Mouse (Mus musculus) liver (tissue): ENCODE measurements around the gene Gal3st1.
"Not testable (repeated sequence)": the region's sequence is repeated elsewhere in the genome, so short reads cannot be mapped to it uniquely, and the experiment has no call there.

Experiments
- DNase-seq: peaks from one replicate; pipeline ENCODE4 v3.0.0-alpha.2; 2020; ENCODE audit warnings: mixed read lengths

Gal3st1 gene

GRCm38 (mm10) chr11:3983291-3983862, at the start of gene Gal3st1:
Gal3st1 (plus strand) TSS chr11:3983636.
- DNase-seq = peak; percentile 45

DNA sequence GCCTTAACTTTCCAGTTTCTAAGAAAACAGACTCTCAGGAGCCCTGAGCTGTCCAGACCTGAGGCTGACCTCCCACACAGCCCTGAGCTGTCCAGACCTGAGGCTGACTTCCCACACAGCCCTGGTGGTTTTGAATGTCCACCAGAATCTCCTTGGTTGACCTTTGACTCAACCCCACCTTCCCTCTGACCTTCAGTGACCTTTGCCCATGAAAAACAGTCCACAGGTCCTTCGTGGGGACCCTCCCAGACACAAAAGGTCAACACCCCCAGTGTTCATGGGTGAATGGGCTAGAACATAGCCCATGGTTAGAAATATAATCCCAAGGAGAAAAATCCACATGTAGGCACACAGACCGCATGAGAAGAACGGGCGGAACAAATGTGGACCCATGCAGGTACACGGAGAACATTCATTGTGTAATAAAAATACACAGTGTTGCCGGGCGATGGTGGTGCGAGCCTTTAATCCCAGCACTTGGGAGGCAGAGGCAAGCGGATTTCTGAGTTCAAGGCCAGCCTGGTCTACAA, 49.6 kb upstream of the Gal3st1 start:
- no peak for DNase-seq

- no peak for DNase-seq
These were observed 48.3 kb upstream of the Gal3st1 start for GRCm38 (mm10) chr11:3935135-3935534.

DNA sequence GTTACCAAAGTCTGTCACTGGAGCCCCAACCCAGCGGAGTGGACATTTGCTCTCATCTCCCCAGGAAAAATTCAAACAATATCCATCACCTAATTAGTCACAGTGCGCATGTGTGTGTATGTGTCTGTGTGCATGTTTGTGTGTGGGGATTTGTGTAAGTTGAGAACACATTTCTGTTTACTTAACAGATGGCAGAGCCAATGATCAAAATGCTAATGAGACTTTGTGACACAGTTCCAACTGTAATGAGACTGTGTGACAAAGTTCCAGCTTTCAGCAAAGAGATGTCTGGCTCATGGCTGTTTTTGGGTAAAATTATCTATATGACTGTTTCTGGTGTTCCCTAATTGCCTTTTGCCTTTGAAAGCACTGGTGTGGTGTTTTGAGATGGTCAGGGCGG, 47.1 kb upstream of the Gal3st1 start:
- no peak for DNase-seq

DNA sequence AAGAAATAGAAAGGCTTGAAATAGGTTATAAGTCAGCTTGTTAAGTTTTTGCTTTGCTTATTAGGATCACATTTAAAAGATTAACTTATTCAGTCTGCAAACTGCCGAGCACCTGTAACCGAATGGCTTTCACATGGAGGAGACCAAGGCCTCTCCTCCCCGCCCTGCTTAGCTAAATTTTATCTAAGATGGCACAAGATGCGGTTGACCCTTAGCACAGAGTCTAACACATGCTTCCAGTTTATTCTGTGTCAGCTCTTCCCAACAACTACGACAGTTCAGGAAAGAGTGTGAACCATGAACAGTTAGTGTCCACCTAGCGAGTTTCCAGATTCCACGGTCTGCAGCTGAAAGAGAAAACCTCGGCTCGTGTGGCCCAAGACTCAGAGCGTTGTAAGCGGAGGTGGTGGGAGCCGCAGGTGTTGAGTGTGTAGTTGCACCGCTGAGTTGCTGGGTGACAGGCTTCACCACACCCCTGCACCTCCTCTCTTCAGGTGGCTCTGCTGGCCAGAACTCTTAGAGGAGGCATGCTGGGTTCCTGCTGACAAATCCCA, 46.0 kb upstream of the Gal3st1 start:
- no peak for DNase-seq

DNA sequence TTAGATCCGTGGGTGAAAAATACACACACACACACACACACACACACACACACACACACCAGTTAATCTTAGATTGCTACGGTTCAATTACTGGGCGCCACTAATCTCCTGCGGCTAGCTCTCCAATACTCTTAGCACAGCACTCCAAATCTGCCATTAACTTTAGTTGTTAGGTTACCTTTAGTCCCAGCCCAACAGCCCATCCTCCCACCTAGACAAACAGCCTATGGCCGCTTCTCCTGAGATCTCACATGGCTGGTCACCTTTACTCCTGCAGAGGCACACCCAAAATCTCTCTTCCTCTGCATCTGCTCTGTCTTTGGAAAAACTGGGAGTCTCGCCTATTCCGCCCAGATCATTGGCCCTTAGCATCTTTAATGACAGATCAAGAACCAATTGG, 42.1 kb upstream of the Gal3st1 start:
- DNase-seq = no peak

GRCm38 (mm10) chr11:3946386-3946785, 37.0 kb upstream of the Gal3st1 start:
- no peak for DNase-seq

GRCm38 (mm10) chr11:3954876-3955275, 28.6 kb upstream of the Gal3st1 start:
- DNase-seq = not testable (repeated sequence)

DNA sequence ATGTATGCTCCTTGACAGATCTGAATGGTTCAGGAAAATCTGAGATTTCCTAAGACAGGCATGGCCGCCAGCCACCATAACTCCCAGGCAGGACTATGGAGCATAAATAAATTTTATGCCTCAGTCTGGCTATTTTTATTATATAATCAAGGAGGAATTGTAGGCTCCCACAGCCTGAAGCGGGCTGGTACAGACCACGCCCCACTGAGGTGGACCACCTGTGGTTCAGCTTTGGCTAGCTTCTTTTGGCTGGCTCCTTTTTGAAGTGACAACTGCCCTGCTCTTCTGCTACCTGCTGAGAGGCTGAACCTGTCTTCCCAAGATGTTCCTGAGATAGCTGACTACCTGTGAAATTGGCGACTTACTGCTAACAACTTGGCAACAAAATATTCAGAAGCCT, 28.1 kb upstream of the Gal3st1 start:
- DNase-seq = not testable (repeated sequence)

GRCm38 (mm10) chr11:3960901-3961300, 22.5 kb upstream of the Gal3st1 start:
- no peak for DNase-seq

GRCm38 (mm10) chr11:3961761-3962160, 21.7 kb upstream of the Gal3st1 start:
- no peak for DNase-seq

DNA sequence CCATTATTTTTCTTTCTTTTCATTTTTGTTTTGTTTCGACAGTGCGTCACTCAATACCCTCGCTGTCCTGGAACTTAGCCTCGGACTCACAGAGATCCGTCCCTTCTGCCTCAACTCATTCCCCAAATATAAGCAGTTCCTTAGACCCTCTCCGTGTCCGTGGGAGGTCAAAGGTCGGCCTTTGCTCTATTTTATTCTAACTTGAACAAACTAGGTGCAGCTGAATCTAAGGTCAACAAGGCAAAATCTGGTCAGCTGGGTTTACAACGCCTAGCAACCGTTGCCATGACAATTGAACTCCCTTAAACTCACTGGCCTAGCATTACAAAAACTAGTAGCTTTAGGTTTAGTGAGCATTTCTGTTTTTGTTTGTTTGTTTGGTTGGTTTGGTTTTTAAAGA, 20.3 kb upstream of the Gal3st1 start:
- DNase-seq = no peak

- DNase-seq = peak; percentile 81
These were observed 19.6 kb upstream of the Gal3st1 start, which contains the start of gene Pes1 for GRCm38 (mm10) chr11:3963610-3964415. Pes1 (plus strand) TSS chr11:3963975.

DNA sequence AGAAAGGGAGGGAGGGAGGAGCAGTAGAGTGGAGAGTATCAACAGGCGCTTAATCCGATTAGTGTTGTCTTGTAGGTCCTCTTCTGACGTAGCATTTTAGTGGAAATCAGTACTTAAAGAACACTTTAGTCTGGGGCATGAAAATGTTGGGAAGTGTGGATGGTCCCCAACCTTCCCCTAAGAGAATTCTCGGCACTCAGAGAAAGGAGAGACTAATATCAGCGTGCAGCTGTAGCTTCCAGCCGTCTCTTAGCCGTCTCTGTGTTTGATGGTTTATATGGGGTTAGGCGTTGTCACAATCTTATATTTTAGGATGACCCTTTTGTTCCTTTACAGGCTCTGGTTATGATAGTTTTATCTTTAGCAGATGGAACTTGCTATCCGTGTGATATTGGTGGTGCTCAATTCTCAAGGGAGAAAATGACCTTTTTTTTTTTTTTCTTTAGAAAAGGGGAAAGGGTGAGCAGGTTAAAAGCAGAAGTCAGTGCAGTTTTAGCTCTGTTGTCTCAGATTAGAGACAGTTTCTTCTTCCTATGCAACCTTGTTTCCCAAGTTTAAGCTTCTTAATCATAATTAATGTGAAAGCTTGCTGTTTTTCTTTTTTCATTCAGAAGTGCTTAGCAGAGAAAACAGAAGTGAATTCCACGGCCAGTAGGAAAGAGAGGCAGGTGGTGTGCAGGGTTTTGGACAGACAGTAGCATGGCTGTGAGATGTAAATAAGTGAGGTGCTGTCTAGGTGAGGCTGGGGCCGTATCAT, 18.8 kb upstream of the Gal3st1 start:
- no peak for DNase-seq

DNA sequence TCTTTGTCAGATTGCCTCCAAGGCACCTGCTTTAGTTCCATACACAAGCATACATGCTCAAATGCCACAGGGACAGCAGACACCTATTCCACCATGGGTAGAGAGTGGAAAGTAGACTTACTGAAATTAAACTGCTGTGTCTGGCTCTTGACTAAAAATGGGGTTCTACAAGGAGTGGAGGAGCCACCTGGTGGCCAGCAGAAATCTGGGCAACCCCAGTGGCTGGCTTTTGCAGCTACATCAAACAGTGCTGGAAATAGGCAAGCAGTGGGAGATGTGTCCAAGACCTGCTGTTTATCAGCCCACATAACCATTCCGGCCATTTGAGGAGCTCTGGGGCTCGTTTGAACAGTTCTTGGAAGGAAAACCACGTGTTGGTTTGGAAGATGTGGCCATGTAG, 13.6 kb upstream of the Gal3st1 start:
- no peak for DNase-seq

DNA sequence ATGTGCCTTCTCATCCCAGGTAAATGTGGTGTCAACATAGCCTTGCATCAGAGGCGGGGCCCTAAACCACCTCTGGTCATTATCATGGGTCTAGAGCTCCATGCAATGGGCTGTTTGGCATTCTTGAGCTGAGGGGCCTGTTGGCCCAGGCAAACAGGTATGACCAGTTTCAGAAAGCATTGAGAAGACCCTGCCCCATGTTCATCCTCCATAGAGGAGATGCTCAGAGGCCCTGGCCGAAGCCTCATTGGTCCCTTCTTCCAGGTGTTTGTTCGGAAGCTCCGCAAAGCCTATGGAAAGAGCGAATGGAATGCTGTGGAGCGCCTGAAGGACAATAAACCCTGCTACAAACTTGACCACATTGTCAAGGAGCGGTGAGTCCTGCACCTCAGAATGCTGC, 13.1 kb upstream of the Gal3st1 start:
- DNase-seq = no peak

DNA sequence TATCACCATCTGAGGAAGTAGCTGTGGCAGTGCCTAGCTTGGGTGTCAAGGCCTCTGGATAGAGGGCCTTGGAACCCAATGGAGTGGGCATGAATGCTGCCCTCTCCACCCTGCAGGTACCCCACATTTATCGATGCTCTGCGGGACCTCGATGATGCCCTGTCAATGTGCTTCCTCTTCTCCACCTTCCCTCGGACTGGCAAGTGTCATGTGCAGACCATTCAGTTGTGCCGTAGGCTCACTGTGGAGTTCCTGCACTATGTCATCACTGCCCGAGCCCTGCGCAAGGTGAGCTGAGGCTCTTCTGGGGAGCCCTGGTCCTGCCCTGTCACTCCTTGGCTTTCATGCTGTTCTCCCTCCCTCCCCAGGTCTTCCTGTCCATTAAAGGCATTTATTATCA, 10.4 kb upstream of the Gal3st1 start:
- no peak for DNase-seq

DNA sequence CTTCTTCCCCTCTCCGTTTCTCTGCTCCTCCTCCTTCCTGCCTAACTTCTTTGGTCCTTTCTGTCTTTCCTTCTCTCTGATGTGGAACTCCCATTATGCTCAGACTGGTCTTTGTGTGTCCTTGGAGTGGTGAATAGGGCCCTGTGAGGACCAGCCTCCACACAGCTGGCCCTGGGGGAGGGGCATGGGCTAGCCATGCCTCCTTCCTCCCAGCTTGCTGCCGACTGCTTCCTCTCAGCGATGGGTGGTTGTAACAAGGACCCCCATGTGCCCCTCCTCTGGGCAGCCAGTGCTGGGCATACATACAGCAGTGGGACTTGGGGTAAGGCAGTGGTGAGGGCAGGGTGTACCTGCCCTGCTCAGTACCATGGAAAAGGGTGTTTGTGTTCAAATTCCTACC, 9.1 kb upstream of the Gal3st1 start:
- DNase-seq = no peak

- no peak for DNase-seq
These were observed 6.8 kb upstream of the Gal3st1 start, which contains the start of gene 4930556J24Rik for GRCm38 (mm10) chr11:3976678-3977077. 4930556J24Rik (minus strand) TSS chr11:3976778.

GRCm38 (mm10) chr11:3978421-3978820, 5.0 kb upstream of the Gal3st1 start:
- no peak for DNase-seq

- no peak for DNase-seq
These were observed 1.9 kb upstream of the Gal3st1 start for GRCm38 (mm10) chr11:3981536-3981935.

DNA sequence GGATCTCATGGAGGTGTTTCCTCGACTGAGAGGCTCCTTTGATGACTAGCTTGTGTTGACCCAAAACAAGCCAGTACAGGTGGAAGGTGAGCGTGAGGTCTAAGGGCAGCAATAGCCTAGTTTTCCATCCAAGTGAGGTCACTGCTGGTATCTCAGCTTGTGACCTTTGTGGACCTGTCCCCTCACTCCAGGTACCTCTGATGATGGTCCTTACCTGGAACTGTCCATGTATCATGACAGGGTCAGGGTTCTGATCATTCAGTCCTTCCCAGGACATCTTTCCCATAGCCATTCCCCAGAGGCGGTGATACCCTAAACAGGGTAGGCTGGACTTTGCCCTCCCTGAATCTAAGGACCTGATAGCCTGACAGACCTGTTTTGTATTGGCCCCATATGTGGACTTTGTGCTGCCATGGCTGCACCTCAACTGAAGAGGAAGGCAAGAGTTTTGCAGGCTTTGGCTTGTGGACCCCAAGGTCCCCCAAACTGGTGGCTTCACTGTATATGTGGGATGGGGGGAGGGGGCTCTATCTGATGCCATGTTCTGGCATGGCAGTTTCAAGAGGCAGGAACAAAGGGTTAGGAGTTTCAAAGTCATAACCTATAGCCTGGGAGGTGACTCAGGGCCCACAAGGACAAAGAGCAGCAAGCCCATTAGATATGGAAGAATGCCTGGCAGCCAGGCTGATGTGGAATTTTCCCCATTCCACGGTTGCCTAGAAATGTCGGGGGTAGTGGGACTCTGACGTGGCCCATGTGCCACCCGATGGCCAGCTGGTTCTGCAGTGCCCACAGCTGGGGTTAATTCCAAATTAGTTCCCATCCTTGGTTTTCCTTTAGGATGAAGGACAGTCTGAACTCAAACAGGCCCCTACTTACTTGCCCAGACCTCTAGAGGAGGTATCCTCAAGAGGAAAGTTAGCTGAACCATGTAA, 894 bp upstream of the Gal3st1 start:
- no peak for DNase-seq
